Comparison of ENCODE assay signal across 12 mouse cellular contexts in the genomic region with DNA sequence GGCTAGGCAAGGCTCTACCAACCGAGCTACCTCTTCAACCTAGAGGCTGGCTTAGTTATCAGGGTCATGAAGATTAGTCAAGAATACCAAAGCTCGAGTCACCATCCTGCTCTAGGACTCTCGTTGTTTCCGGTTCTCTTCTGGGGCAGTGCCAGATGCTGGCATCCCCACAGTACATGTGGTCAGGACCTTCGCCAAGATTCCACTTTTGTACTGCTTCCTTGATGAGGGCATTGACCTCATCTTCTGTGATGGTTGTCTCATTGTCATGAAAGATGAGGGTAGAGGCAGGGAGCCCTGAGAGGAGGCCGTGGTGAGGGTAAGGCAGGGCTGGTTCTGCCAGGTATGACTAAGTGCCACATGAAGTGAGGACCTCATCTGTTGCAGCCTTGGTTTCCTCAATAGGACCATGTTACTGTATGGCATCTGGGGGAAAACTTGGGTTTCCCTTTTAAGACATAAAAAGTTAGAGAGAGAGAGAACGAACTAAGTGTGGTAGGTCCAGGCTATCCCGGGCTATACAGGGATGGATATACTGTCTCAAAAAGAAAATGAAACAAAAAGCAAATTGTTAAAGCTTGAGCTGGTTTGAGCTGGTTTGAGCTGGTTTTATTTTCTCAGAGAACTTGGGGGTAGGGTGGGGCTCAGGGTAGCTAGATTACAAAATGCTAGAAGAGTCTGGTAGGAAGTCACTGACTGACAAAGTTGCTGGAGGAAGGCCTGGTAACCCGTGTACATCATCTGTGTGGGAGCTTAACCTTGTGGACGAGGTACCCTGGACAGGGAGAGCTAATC. TPM values are rescaled to one million over a fixed set of nuclear protein-coding genes. Genes with fewer than 3 reads are reported as not detected.
DNase-seq lines count a peak whose midpoint lies in the region; ATAC-seq and TF ChIP-seq lines count a peak whose summit lies in the region.
"Had no signal": no experiment of that assay in that cellular context is flagged by ENCODE, and none has a peak within 500 bp of the region (broad histone marks: within the 10 kb centered on the region; RNA-seq: fewer than 3 reads in every experiment).

No protein-coding gene starts in this region.

- H3K9me3 ChIP-seq in MEL (replicated peaks; ENCODE audit: insufficient read depth, low read length): no peaks in the 10 kb centered on the region
- H3K9me3 ChIP-seq in hindbrain, embryonic 12.5 days (replicated peaks): 0 out of 2 replicates have a peak, but pooled peaks cover 5% of the 10 kb centered on the region
- H3K9me3 ChIP-seq: hindbrain, embryonic 15.5 days had no signal

- TF ChIP-seq POLR2A in MEL (IDR thresholded peaks at IDR 0.05; ENCODE audit: control insufficient read depth in 1 of 2, insufficient read depth in 1 of 2, low read depth in 1 of 2, low read length in 2 of 2, poor library complexity in 1 of 2) (no peak), myocyte (IDR thresholded peaks at IDR 0.05; ENCODE audit: insufficient read length, low read depth) (no peak)
- TF ChIP-seq POLR2A in bone marrow, adult 2 months (IDR thresholded peaks at IDR 0.05; ENCODE audit: borderline replicate concordance, control insufficient read depth, low read depth, low read length): no peak

- ATAC-seq in hindbrain, embryonic 12.5 days (ENCODE audit: low FRiP score): no peak

- no peaks in the 10 kb centered on the region for H3K27me3 ChIP-seq in MEL (ENCODE audit: control insufficient read depth in 1 of 2, insufficient read depth in 2 of 2, low read length in 2 of 2)
- no peaks in the 10 kb centered on the region for H3K27me3 ChIP-seq in myocyte (ENCODE audit: control insufficient read depth, insufficient read depth, insufficient read length)
- H3K27me3 ChIP-seq in hindbrain, embryonic 12.5 days: no peaks in the 10 kb centered on the region
- H3K27me3 ChIP-seq: heart, embryonic 12.5 days; hindbrain, embryonic 15.5 days had no signal

- peak overlapping the region; percentile 30 for H3K4me2 ChIP-seq in myocyte (ENCODE audit: low read depth)
- no peak overlapping the region for H3K4me2 ChIP-seq in hindbrain, embryonic 12.5 days (replicated peaks)
- H3K4me2 ChIP-seq: heart, embryonic 12.5 days; hindbrain, embryonic 15.5 days had no signal

- no peak for TF ChIP-seq EP300 in MEL (IDR thresholded peaks at IDR 0.05; ENCODE audit: low read depth in 1 of 2, low read length in 2 of 2)

- no peak overlapping the region for H3K9ac ChIP-seq in MEL (ENCODE audit: control insufficient read depth, low read depth, low read length, poor library complexity, severe bottlenecking)
- H3K9ac ChIP-seq in hindbrain, embryonic 12.5 days: no peak overlapping the region
- H3K9ac ChIP-seq: heart, embryonic 12.5 days; hindbrain, embryonic 15.5 days had no signal

- H3ac ChIP-seq in myocyte (ENCODE audit: control insufficient read depth, insufficient read length): no peak overlapping the region

- no peak for TF ChIP-seq CTCF in MEL (IDR thresholded peaks at IDR 0.05 in 2 of 3, conservative IDR thresholded peaks at IDR 0.05 in 1 of 3; ENCODE audit: control insufficient read depth in 1 of 3, insufficient read depth in 1 of 3, low read depth in 2 of 3, low read length in 3 of 3, poor library complexity in 1 of 3, severe bottlenecking in 1 of 3)
- TF ChIP-seq CTCF in bone marrow, adult 2 months (IDR thresholded peaks at IDR 0.05; ENCODE audit: control insufficient read depth, insufficient read depth, low read length): no peak

- peak; percentile 24 for DNase-seq in kidney, adult 9 months
- DNase-seq in kidney, postnatal 10 days: no peak
- peak; percentile 19 for DNase-seq in MEL (ENCODE audit: low read depth, low spot score)
- no peak for DNase-seq in layer of hippocampus, postnatal 10 days (ENCODE audit: low spot score in 2 of 2)
- DNase-seq in spleen, postnatal 14 days (ENCODE audit: low spot score in 2 of 2): no peak
- DNase-seq: left cerebral cortex, postnatal 4 days had no signal

- 23% methylated on average over 10 of the region's 10 CpGs for WGBS in bone marrow, adult 2 months
- WGBS in hindbrain, embryonic 12.5 days: 92% methylated on average over 10 of the region's 10 CpGs

- TF ChIP-seq RAD21 in MEL (IDR thresholded peaks at IDR 0.05; ENCODE audit: low read depth, low read length): no peak

- H3K79me2 ChIP-seq in MEL (ENCODE audit: control insufficient read depth, insufficient read depth, low read length, poor library complexity) (peaks cover 6% of the 10 kb centered on the region), myocyte (ENCODE audit: control insufficient read depth, insufficient read depth) (peaks cover 3% of the 10 kb centered on the region)

- peaks cover 8 to 13% of the 10 kb centered on the region in 2 experiments for H3K4me1 ChIP-seq in MEL (ENCODE audit: control insufficient read depth in 1 of 2, insufficient read depth in 2 of 2, low read length in 2 of 2)
- H3K4me1 ChIP-seq in bone marrow, adult 2 months (ENCODE audit: control insufficient read depth, insufficient read depth, low read length): peaks cover 8% of the 10 kb centered on the region; the same call in 1 of the 2 replicates
- H3K4me1 ChIP-seq in hindbrain, embryonic 12.5 days: no peaks in the 10 kb centered on the region

- H3K27ac ChIP-seq in MEL (ENCODE audit: control insufficient read depth, low read depth, low read length): no peak overlapping the region
- peak overlapping the region; percentile 73 for H3K27ac ChIP-seq in bone marrow, adult 2 months (ENCODE audit: control insufficient read depth, insufficient read depth, low read depth, low read length, poor library complexity)
- H3K27ac ChIP-seq in hindbrain, embryonic 12.5 days: no peak overlapping the region
- H3K27ac ChIP-seq: hindbrain, embryonic 15.5 days; layer of hippocampus, adult 2 months had no signal

- H3K36me3 ChIP-seq in MEL (ENCODE audit: control insufficient read depth in 1 of 2, insufficient read depth in 2 of 2, low read length in 2 of 2) (peaks cover 0 to 7% of the 10 kb centered on the region in 2 experiments; a peak in 2 of 4 replicates), myocyte (ENCODE audit: control insufficient read depth, insufficient read depth) (no peaks in the 10 kb centered on the region)
- H3K36me3 ChIP-seq in hindbrain, embryonic 12.5 days: no peaks in the 10 kb centered on the region
- H3K36me3 ChIP-seq: hindbrain, embryonic 15.5 days had no signal

- H3K4me3 ChIP-seq in MEL (ENCODE audit: control insufficient read depth in 1 of 2, insufficient read depth in 1 of 2, low read depth in 2 of 2, low read length in 2 of 2): no peak overlapping the region
- peak overlapping the region; percentile 10 for H3K4me3 ChIP-seq in bone marrow, adult 2 months (replicated peaks; ENCODE audit: control insufficient read depth, low read depth, low read length)
- H3K4me3 ChIP-seq in myocyte: no peak overlapping the region
- no peak overlapping the region for H3K4me3 ChIP-seq in hindbrain, embryonic 12.5 days
- H3K4me3 ChIP-seq: heart, embryonic 12.5 days; hindbrain, embryonic 15.5 days; layer of hippocampus, adult 2 months had no signal

TF ChIP-seq in MEL, 35 proteins besides CTCF, POLR2A, EP300 and RAD21:
- TF ChIP-seq TBP (IDR thresholded peaks at IDR 0.05; ENCODE audit: low read depth, low read length): no peak
- TF ChIP-seq TAL1 (IDR thresholded peaks at IDR 0.05; ENCODE audit: low read length): no peak

TF ChIP-seq in myocyte, 11 proteins besides CTCF, POLR2A, EP300 and RAD21:
- TF ChIP-seq MYOD1 (IDR thresholded peaks at IDR 0.05; ENCODE audit: control insufficient read depth in 1 of 3, insufficient read length in 2 of 3, low read depth in 2 of 3) (peak in 1 of 3 experiments; percentile 2), SRF (IDR thresholded peaks at IDR 0.05; ENCODE audit: control insufficient read depth, insufficient read length, low read depth) (no peak), USF1 (IDR thresholded peaks at IDR 0.05; ENCODE audit: low read depth) (no peak), MYOG (IDR thresholded peaks at IDR 0.05; ENCODE audit: control insufficient read depth in 1 of 3, insufficient read depth in 1 of 3, insufficient read length in 2 of 3, low read depth in 2 of 3) (no peak), REST (IDR thresholded peaks at IDR 0.05; ENCODE audit: insufficient read depth, insufficient read length) (no peak), POLR2AphosphoS2 (IDR thresholded peaks at IDR 0.05; ENCODE audit: insufficient read length, low read depth) (no peak), TCF12 (IDR thresholded peaks at IDR 0.05; ENCODE audit: insufficient read depth, poor library complexity, severe bottlenecking) (no peak), E2F4 (IDR thresholded peaks at IDR 0.05; ENCODE audit: insufficient read depth) (no peak)

RNA-seq across cellular contexts. Expression of a gene that starts 4.6 kb away (rescaled TPM):
- 29.6 and 34.4 TPM in 2 replicates for total RNA-seq in MEL (2012; rRNA removed)
- polyA plus RNA-seq in MEL (2012; ENCODE audit: insufficient read depth in 1 of 2, insufficient read length in 2 of 2, low read depth in 1 of 2, low replicate concordance in 2 of 2, missing spikeins in 1 of 2) (10 to 100 TPM; 33.5 to 69.3 TPM), myocyte (2012; fragmentation: generic; extraction: Trizol) (13.4 TPM)
- polyA plus RNA-seq in bone marrow, adult 2 months (2011; ENCODE audit: insufficient read depth, insufficient read length, low replicate concordance, missing spikeins): 6.1 and 11.5 TPM in 2 replicates
- total RNA-seq in layer of hippocampus, postnatal 10 days (2021): 10 to 100 TPM; 64.1 to 66.4 TPM
- polyA plus RNA-seq in hindbrain, embryonic 12.5 days (2016; fragmentation: Nextera tagmentation; extraction: Ambion mirVana): 25.5 and 25.7 TPM in 2 replicates

RNA-seq across cellular contexts. Expression of a gene that starts 29.0 kb away (rescaled TPM):
- total RNA-seq in MEL (2012; rRNA removed): 85.7 and 111 TPM in 2 replicates
- polyA plus RNA-seq in MEL (2012; ENCODE audit: insufficient read depth in 1 of 2, insufficient read length in 2 of 2, low read depth in 1 of 2, low replicate concordance in 2 of 2, missing spikeins in 1 of 2) (100 to 1,000 TPM in 1 of 2 experiments, not detected in 1; 123 TPM), myocyte (2012; fragmentation: generic; extraction: Trizol) (240 TPM)
- polyA plus RNA-seq in bone marrow, adult 2 months (2011; ENCODE audit: insufficient read depth, insufficient read length, low replicate concordance, missing spikeins): 25.4 and 65.4 TPM in 2 replicates
- total RNA-seq in layer of hippocampus, postnatal 10 days (2021): 10 to 100 TPM; 59.3 to 63.0 TPM
- polyA plus RNA-seq in hindbrain, embryonic 12.5 days (2016; fragmentation: Nextera tagmentation; extraction: Ambion mirVana): 91.5 and 94.0 TPM in 2 replicates

Comparison
In these comparisons a context has a peak if more than half of its experiments do, and no peak if none do; other contexts are left out.
1. DNase-seq: peak in kidney, adult 9 months (single experiment) and MEL (single experiment); none in kidney, postnatal 10 days (single experiment), layer of hippocampus, postnatal 10 days (0 of 2) and spleen, postnatal 14 days (0 of 2).